Mouse (Mus musculus) adrenal gland, postnatal 10 days (tissue): Measurements from ENCODE around the gene Tnfrsf9. TPM values are rescaled to one million over a fixed set of nuclear protein-coding genes. Genes with fewer than 3 reads are reported as not detected.

Source experiments
- DNase-seq: peaks from one replicate; pipeline ENCODE4 v3.0.0; 2021; ENCODE audit warnings: mixed read lengths
- total RNA-seq, 2 experiments: library from RNA; stranded (reverse); gene quantifications; 2 replicates each; pipeline ENCODE4 v1.2.3; 2021

Tnfrsf9 gene
- total RNA-seq, 2 experiments from 2014 or later, result 0.57 to 0.73 TPM

DNA sequence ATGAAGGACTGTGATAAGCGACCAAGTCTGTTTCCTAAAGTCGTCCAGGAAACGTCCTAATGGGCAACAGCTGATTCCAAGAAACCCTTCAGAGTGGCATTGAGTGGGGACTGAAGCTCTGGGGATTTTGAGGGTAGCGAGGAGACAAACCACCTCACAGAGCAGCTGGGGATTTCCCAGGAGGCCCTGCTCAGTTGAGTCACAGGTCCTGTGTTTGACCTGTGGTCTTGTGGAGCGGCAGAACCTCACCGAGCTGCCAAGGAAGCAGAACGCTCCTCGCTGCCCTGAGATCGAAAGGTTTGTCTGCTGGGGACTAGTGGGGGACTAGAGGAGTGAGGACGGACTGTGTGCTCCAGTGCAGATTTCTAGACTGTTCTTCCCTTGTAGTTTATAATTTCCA is 13.4 kb downstream of the Tnfrsf9 start:
- DNase-seq, result no peak

DNA sequence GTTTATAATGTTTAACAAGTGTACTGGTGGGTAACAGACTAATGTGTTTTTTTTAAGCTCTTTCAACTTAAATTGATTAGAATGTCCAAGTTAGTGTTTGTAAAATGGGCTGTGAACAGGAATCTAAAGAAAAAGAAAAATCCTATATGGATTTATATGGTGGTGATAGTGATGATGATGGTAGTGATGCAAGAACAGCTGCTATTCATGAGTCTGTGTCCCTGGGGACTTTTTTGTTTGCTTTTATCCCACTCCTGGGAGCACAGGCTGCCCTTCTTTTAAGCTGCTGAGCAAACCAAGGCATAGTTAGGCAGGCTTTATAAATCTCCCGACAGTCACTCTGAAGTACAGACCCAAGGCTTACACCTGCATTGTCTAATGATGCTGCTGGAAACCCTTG is 19.1 kb downstream of the Tnfrsf9 start:
- no peak for DNase-seq

DNA sequence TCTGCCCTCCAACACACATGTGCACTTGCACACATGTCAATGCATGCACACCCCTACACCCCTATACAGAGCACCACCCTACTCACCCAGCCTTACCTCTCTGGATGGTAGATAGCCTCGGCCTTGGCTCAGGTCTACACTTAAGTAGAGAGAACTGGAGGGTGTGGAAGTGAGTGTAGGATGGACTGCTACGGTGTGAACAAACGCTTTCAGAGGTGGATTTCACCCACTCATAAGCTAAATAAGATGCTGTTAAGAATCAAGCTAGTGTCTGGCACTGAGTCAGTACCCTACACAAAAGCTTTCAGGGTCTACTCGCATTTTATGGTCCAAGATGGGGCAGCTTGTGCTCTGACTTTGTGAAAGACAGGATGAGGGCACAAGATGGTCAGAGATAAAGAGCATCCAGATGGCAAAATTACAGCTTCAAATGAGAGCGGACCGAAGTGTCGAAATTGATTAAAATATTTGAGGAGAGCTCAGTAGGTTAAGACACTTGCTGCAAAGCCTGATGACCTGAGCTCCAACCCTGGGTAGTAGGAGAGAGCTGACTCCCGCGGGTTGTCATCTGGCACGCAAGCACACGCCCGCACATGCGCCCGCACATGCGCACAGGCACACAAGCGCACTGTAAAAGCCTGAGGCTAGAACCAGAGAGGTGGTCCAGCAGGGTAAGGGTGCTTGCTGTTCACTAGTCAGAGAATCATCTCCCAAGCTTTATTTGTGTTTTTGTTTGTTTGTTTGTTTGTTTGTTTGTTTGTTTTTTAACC is 23.1 kb downstream of the Tnfrsf9 start:
- peak; percentile 36 for DNase-seq

DNA sequence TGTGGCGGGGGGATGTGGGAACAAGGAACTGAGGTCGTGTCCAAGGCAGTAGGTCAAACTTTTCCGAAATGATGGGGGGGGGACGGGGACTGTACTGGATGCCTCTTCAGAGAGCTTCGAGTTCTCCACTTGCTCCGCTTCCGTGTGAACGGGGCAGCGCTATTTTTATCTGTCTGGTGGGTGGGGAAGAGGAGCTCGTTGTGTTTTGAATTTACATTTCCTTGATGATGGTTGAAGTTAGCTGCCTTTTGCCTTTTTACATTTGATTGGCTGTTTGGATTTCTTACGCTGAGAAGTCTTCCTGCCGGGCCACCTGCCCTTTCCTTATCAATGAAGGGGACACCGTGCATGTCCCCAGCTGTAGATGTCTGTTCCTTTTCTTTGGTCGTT is 23.7 kb downstream of the Tnfrsf9 start:
- no peak for DNase-seq

DNA sequence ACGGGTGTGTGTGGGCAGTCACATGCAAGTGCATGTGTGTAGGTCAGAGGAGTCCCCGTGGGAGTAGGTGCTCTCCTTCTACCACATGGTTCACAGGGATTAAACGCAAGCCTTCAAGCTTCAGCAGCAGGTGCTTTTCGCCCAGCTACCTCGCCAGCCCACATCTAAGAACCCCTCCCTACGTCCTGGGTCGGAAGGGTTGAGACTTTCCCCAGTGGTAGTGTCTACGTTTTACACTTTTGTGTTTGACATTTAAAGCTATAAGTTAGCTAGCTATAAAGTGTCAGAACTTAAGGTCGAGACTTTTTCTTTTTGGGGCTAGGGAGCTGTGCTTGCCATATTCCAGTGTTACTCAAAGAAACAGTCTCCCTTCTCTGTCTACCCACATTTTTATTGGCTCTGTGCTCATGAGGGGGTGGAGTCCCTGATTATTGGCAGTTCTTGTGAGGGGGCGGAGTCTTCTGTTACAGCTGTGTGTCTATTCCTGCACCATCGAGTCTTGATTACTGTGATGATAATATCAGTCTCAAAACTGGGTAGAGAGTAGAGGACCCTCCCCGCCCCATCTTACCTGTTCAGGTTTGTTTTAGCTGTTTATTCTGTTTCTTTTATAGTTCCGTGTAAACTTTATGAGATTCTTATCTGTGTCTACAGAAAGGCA is 25.8 kb downstream of the Tnfrsf9 start:
- no peak for DNase-seq

DNA sequence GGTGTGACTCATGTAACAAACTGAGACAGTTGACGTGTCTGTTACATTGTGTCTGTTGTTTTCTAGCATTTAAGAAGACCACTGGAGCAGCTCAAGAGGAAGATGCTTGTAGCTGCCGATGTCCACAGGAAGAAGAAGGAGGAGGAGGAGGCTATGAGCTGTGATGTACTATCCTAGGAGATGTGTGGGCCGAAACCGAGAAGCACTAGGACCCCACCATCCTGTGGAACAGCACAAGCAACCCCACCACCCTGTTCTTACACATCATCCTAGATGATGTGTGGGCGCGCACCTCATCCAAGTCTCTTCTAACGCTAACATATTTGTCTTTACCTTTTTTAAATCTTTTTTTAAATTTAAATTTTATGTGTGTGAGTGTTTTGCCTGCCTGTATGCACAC is 30.3 kb downstream of the Tnfrsf9 start:
- DNase-seq, result no peak

DNA sequence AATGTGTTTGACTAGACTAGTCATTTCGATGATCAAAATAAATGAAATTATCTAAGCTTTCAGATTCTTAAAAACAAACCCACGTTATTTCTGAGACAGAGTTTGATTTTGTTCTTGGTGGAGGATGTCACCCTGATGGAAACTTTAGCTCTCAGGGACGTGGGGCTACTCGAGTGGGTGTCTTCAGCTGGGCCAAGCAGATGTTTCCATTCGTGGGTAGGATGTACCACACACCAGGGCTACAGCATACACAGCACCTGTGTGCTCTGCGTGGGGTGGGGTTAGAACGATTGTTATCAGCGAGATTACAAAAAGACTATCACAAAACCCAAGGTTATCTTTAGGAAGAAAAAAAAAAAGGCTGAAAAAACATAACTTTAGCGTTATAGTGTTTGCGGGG is 36.6 kb downstream of the Tnfrsf9 start:
- no peak for DNase-seq

DNA sequence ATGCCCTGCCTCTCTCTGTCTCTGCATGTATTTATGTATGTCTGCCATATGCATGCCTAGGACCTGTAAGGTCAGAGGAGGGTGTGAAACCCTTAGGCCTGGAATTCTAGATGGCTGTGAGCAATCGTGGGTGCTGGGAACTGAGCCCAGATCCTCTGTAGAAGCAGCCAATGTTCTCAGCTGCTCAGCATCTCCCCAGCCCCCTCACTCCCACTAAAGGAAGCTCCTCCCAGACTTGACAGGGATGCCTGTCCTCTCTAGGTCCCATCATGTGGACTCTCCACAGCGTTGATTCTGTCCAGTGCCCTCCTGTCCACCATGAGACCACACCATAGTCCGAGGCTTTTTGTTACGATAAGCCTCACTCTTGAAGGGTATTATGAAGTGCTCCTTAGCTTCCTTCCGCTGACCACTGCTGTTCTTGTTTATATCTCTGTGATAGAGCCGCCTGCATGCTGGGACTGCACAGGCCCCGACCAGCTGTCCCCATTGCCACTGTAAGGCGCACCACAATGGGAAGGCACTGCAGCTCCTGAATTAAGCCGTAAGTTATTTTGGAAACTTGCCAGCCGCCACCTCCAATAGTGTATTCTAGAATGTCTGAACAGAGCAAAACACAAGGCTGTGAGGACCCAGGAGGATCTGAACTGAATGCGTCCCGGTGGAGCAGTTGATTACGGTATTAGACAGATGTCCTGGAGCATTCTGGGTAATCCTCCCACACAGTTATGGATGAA is 42.2 kb downstream of the Tnfrsf9 start:
- peak; percentile 8 for DNase-seq

DNA sequence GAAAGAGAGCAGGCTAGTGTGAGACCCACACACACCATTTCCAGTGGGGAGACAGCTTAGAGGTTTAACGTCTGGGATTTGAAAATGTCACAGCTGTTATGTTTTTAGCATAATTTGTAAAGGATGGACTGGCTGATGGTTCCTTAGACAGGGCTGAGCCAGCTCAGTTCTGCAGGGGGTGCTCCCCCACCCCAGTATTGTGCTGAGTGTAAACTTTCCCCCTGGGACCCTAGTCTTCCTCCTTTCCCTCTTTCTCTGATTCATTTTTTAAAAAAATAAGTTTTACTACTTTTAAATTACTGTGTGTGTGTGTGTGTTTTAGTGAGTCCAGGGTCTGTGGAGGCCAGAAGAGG is 42.7 kb downstream of the Tnfrsf9 start:
- no peak for DNase-seq

DNA sequence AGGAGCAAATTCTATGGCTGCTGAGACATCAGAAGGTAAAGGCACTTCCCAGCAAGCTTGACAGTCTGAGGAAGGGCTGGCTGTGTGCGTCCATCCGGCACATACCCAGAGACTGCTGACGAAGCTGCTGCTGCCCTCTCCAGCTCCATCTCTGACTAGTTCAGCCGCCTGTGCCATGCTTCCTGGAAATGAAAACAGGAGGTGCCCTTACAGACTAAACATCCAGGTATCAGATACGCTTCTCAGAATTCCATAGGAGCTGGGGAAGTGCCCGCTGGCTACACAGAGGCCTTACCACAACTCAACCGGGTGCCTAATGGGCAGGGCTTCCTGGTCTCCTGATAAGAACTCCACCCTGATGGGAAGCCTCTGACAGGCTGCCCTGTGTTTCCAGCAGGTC is 44.2 kb downstream of the Tnfrsf9 start:
- no peak for DNase-seq

DNA sequence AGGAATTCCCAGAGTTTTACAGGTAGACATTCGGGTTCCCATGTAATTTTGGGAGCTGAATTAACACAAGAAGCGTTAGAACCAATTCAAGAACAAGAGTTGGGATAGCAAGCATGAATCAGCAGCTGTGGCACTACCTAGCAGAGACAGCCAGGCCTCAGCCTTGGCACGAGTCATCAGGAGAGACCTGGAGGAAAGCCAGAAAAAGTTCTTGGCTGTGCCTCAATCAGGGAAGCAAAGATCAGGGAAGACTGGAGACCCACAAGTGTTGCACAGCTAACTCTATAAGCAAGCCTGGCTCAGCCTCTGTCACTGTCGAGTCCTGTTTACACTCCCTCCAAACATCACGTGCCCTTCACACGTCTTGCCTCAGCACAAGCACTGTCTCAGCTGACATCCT is 47.9 kb downstream of the Tnfrsf9 start:
- DNase-seq, result peak; percentile 83

DNA sequence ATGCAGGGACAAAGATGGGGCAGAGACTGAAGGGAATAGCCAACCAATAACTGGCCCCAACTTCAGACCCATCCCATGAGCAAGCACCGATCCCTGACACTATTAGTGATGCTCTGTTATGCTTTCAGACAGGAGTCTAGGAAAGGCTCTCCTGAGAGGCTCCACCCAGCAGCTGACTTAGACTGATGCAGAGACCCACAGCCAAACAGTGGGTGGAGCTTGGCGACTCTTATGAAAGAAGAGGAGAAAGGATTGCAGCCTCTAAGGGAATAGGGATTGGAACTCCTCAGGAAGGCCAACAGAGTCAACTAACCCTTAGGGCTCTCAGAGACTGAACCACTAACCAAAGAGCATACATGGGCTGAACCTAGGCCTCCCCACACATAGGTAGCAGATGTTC is 49.3 kb downstream of the Tnfrsf9 start:
- peak; percentile 15 for DNase-seq

DNA sequence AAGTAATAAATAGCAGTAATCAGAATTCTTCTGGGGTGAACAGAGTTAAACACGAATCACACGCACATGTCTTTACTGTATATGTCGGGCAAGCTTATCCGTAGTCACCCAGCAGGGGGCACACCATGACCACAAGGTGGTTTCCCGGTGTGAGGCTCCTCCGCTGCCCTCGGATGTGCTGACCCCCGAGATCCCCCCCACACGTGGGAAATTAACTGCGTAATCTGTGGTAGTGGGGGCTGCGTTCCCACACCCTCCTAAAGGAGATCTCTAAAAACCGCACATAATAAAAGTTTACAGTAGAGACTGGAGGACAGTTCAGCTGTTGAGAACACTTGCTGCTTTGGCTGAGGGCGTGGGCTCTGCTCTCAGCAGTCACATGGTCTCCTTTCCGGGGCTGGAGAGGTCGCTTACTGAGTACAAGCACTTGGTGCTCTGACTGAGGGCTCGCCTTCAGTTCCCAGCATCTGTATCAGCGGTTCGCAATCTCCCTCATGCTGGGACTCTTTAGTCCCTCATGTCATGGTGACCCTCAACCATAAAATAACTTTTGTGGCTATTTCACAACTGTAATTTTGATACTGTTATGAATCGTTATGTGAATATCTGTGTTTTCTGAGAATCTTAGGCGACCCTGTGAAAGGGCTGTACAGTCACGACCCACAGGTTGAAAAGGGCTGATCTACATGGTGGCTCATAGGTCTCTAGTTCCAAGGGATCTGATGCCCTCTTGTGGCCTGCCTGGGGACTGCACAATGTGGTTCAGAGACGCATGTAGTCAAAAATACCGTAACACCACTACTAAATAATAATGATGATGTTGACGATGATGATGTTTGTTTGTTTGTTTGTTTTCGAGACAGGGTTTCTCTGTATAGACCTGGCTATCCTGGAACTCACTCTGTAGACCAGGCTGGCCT is 50.5 kb downstream of the Tnfrsf9 start:
- DNase-seq, result peak; percentile 93

DNA sequence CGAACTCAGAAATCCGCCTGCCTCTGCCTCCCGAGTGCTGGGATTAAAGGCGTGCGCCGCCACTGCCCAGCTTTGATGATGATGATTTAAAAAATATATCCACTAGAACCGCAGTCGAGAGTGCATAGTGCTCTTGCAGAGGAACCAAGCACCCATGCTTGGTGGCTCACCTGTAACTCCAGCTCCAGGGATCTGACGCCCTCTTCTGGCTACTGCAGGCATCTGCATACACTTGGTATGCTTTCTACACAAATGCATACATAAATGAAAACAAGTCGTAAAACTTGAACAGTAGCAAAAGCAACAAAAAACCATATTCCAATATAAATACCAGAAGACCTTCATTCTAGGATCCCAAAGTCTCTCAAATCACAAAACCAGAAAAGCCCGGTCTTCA is 51.2 kb downstream of the Tnfrsf9 start:
- no peak for DNase-seq

DNA sequence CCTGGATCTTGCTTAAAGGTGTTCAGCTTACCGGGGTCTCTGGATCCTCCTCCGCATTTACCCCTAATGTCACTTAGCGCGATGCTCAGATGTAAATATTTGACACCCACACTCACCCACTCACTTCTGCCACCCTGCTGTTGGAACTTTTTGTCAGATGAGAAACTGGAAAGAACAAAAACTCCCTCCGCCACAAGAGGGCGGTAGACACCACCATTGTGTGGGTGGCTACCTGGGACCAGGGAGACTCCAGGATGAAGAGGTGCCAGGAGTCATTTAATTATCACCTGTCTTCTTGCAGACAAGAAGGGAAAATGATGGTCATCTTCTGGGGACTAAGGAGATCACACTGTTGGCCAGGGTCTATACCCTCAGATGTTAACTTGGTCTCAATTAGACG is 52.2 kb downstream of the Tnfrsf9 start:
- DNase-seq, result peak; percentile 74

DNA sequence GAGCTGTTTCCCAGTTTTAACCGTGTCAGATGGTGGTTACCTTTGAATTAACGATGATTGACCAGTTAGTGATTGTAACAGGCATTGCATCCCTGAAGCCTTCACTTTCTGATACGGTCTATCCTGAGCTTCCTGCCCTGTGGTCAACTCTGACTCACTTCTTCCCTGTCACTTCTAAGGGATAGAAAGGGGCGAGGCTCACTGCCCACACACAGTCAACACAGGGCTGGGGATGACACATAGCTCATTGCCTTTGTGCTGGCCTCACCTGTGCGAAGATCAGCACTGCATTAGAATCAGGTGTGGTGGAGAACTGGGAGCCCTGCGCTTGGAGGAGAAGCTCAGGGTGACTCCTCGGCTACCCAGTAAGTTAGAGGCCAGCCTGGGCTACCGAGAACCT is 54.6 kb downstream of the Tnfrsf9 start:
- no peak for DNase-seq

DNA sequence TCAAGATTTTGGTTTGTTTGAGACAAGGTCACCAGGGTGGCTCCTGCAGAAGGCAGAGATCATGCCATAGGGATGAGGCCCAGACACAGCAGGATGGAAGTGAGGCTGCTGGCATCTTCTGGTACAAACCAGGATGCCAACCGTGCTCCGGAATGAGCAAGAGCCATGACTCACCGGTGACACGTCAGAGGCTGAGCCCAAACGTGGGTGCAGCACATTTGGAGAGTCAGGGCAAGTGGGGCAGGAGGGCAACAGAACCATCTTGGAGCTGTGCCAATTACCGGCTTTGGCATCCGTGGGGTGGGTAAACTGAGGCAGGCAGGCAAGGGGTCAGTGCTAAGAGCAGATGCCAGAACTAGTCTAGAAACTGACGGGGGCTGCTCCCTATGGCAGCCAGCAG is 58.9 kb downstream of the Tnfrsf9 start:
- peak; percentile 40 for DNase-seq

DNA sequence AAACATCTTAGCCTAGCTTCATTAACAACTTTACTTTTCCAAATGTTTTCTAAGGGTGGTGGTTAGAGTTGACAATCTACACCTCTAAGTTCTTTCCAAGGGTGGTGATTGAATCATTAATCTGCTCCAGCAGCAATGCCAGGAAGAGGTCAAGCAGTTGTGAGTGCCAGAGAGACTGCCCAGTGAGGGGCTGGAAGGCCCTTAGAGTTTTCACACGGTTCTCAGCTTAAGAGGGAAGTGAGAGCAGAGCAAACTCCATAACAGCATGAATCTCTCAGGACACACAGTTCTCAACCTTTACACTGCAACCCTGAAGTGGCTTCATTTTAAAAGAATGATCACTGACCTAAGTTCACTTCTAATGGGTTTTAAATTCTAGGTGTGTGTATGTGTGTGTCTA is 60.8 kb downstream of the Tnfrsf9 start:
- no peak for DNase-seq

DNA sequence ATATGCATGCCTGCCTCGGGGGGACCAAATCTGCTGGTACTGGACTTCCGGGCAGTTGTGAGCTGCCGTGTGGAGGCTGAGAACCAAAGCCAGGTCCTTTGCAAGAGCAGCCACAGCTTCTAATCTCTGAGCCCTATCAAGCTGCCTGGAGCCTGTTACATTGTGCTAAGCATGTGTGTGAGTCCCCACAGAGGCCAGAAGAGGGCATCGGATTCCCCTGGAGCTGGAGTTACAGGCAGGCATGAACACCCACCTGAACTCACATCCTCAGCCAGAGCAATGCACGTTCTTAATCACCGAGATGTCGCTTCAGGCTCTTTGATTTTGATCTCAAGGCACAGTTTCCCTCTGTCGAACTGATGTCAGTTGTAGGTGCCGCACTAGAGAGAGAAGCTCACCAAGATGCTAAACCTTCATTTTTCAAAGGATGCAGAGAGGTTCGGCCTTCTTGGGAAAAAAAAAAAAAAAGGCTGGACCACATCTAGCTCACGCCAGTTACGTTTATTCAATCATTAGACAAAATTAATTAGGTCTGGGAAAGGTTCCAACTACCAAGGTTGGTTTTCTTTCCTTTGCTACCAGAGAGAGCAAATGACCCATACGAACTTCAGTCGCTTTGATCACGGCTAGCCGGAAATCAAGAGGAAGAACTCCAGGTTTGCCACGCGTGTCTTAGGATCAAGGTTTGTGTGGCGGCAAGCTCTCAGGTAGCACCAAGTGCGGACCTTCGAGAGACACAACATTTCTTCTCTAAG is 64.0 kb downstream of the Tnfrsf9 start:
- no peak for DNase-seq

DNA sequence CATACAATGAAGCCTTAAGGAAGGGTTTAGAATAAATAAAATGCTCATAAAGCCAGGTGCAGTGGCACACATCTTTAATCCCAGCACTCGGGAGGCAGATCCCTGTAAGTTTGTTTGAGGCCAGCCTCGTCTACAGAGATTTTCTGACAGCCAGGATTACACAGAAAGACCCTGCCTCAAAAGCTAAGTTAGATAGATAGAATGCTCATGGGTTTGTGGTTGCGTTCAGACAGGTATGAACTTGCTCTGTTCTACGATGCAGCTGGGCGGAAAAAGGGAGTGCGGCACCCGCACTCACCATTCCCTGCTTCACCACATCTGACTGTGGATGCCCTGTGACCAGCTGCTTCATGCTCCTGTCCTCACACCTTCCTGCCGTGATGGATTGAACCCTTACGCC is 65.1 kb downstream of the Tnfrsf9 start:
- DNase-seq, result no peak

DNA sequence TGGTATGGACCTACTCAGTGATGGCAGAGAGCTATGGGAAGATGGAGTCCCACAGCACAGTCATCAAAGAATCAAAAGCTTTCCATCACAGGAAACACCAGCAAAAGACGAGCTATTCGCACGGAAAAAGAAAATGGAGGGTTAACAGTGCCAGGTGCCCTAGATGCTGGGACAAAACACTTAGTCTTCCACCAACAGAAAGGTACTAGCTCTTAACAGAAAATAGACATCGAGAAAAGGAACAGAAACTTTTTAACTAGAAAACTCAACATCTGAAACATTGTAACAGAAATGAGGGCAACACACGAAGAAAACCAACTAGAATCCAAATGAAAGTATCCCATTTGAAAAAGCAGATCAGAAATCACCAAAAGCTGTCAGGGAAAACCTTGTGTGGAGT is 65.8 kb downstream of the Tnfrsf9 start:
- DNase-seq, result no peak

DNA sequence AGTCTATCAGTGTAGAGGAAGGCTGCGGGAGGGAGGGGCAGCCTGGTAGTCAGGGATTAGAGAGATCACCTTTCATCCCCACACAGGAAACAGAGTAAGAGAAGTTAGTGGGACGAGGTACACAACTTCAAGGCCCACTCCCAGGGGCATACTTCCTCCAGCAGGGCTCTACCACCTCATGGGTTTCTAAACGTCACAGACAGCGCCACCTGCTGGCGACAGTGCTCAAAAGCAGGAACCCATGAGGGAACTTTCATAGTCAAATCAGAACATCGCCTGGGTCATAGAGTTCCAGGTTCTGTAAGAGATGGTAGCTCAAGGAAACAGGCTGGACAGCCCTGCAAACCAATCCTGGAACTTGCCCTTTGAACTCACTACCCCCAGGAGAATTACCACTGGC is 75.8 kb downstream of the Tnfrsf9 start:
- peak; percentile 43 for DNase-seq
